In the genomic region with DNA sequence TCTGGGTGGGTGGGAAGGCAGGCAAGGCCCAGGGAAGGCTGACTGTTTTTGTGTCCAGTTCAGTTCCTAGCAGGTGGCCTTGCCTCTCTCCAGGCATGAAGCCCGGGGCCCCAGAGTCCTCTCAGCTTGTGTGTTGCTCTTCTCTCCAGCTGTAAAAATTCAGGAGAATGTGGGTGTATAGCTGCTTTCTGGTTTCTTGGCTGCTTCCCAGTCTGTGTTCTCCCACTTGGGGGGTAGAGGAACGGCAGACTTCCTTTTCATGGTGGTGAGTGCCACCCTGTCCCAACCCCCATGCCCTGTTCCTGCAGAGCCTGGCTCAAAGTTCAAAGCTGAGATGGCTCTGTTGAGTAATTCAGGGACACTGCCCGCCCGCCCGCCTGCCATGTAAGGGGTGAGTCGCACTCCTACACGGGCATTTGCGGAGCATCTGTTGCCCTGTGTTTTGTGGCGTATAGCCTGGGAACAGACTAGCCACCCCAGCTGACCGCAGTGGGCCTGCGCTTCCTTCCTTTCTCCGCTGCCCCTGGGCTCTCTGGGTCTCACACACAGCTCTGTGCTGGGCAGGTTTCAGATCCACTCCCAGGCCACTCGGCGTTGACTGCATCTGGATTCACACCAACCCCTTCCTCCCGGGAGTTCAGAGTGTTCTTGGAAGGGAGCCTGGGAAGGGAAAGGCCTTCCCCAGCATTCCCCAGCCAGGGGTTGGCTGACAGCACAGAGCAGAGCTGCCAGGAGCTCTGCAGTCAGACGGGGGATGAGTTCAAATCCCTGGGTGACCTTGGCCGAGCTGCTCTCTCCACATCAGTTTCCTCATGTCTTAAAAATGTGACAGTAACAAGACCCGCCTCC, we compare ENCODE assay signal across 8 mouse cellular contexts. TPM values are rescaled to one million over a fixed set of nuclear protein-coding genes. Genes with fewer than 3 reads are reported as not detected.
DNase-seq lines count a peak whose midpoint lies in the region; ATAC-seq and TF ChIP-seq lines count a peak whose summit lies in the region.

No protein-coding gene starts in this region.

- H3K9ac ChIP-seq in forebrain, postnatal 0 days: 0 out of 2 replicates have a peak overlapping the region, but pooled peaks have one; percentile 37

- peak; percentile 61 for ATAC-seq in forebrain, postnatal 0 days
- ATAC-seq in neutrophil, adult 5-6 weeks (ENCODE audit: extremely low read depth, insufficient number of reproducible peaks, low FRiP score, poor library complexity, severe bottlenecking): peak; percentile 6; the same call in 1 of the 2 replicates
- no peak for ATAC-seq in erythroid progenitor cell, adult 5-6 weeks (replicated peaks; ENCODE audit: low FRiP score, poor library complexity, severe bottlenecking)

- peak overlapping the region; percentile 70 for H3K27ac ChIP-seq in forebrain, postnatal 0 days (ENCODE audit: low read depth, low read length)

- no peaks in the 10 kb centered on the region for H3K27me3 ChIP-seq in forebrain, postnatal 0 days (ENCODE audit: insufficient read depth, low read length)

- 28% methylated on average over 17 of the region's 18 CpGs for WGBS in forebrain, postnatal 0 days

- H3K4me3 ChIP-seq in forebrain, postnatal 0 days (ENCODE audit: low read depth, low read length): no peak overlapping the region

- TF ChIP-seq CTCF in forebrain, postnatal 0 days (IDR thresholded peaks at IDR 0.05; ENCODE audit: low read depth): no peak

- no peaks in the 10 kb centered on the region for H3K9me3 ChIP-seq in forebrain, postnatal 0 days (ENCODE audit: low read length)

- H3K4me2 ChIP-seq in forebrain, postnatal 0 days (ENCODE audit: low read depth): peak overlapping the region; percentile 46; the same call in 1 of the 2 replicates

- peak; percentile 81 for DNase-seq in 416B (ENCODE audit: low read depth)
- DNase-seq in adrenal gland, postnatal 25 days: peak; percentile 76
- peak; percentile 65 for DNase-seq in forebrain, postnatal 0 days
- peak; percentile 92 for DNase-seq in heart, postnatal 4 days
- DNase-seq in layer of hippocampus, adult 8-10 months (ENCODE audit: low spot score in 2 of 2): peak; percentile 75 to 76
- DNase-seq in lung, adult 18-20 months: peak; percentile 88 to 92

- H3K4me1 ChIP-seq in forebrain, postnatal 0 days (ENCODE audit: insufficient read depth): 0 out of 2 replicates have a peak, but pooled peaks cover 8% of the 10 kb centered on the region

- H3K36me3 ChIP-seq in forebrain, postnatal 0 days (ENCODE audit: insufficient read depth): no peaks in the 10 kb centered on the region

RNA-seq across cellular contexts. Expression of gene Chd9, which starts 41.1 kb away (rescaled TPM):
- total RNA-seq in adrenal gland, postnatal 25 days (2021): 78.7 and 81.6 TPM in 2 replicates
- 49.5 and 74.5 TPM in 2 replicates for total RNA-seq in forebrain, postnatal 0 days (2014; rRNA removed)
- 48.4 and 73.6 TPM in 2 replicates for polyA plus RNA-seq in forebrain, postnatal 0 days (2015; fragmentation: Nextera tagmentation; extraction: Ambion mirVana)
- total RNA-seq in heart, postnatal 4 days (2021): 10 to 100 TPM; 40.7 to 43.4 TPM
- total RNA-seq in layer of hippocampus, adult 8-10 months (2022): 100 to 1,000 TPM; 240 to 270 (median 254) TPM
- total RNA-seq in neutrophil, adult 5-6 weeks (2017): 84.1 and 90.1 TPM in 2 replicates
- 27.2 and 35.3 TPM in 2 replicates for total RNA-seq in erythroid progenitor cell, adult 5-6 weeks (2015; ENCODE audit: low replicate concordance)
- total RNA-seq in erythroid progenitor cell, adult 5-6 weeks (2017; ENCODE audit: low replicate concordance): 23.0 and 23.6 TPM in 2 replicates

RNA-seq across cellular contexts. Expression of gene Gm19935, which starts 52.1 kb away (rescaled TPM):
- not detected in 2 replicates for total RNA-seq in adrenal gland, postnatal 25 days (2021)
- 2.5 and 5.0 TPM in 2 replicates for total RNA-seq in forebrain, postnatal 0 days (2014; rRNA removed)
- polyA plus RNA-seq in forebrain, postnatal 0 days (2015; fragmentation: Nextera tagmentation; extraction: Ambion mirVana): 2.9 and 4.6 TPM in 2 replicates
- not detected for total RNA-seq in heart, postnatal 4 days (2021)
- 1 to 10 TPM; 2.9 to 3.9 (median 3.7) TPM for total RNA-seq in layer of hippocampus, adult 8-10 months (2022)
- not detected in 2 replicates for total RNA-seq in neutrophil, adult 5-6 weeks (2017)
- not detected in 2 replicates for total RNA-seq in erythroid progenitor cell, adult 5-6 weeks (2015; ENCODE audit: low replicate concordance)
- total RNA-seq in erythroid progenitor cell, adult 5-6 weeks (2017; ENCODE audit: low replicate concordance): not detected in 2 replicates
